In genomic region chr12:61600305-61600704, GRCm38 (mm10) we compare ENCODE assay signal across 29 mouse cellular contexts.
"Had no signal": no experiment of that assay in that cellular context is flagged by ENCODE, and none has a peak within 500 bp of the region (broad histone marks: within the 10 kb centered on the region; RNA-seq: fewer than 3 reads in every experiment).

No protein-coding gene starts in this region.

- H3K4me1 ChIP-seq: heart, embryonic 12.5 days; heart, embryonic 13.5 days; heart, embryonic 15.5 days; hindbrain, embryonic 10.5 days; hindbrain, embryonic 12.5 days; hindbrain, embryonic 13.5 days; hindbrain, embryonic 15.5 days; intestine, embryonic 15.5 days; kidney, embryonic 15.5 days had no signal

- H3K4me3 ChIP-seq: heart, embryonic 12.5 days; heart, embryonic 13.5 days; heart, embryonic 15.5 days; hindbrain, embryonic 10.5 days; hindbrain, embryonic 12.5 days; hindbrain, embryonic 13.5 days; hindbrain, embryonic 15.5 days; intestine, embryonic 15.5 days; kidney, embryonic 15.5 days; layer of hippocampus, adult 2 months; left cerebral cortex, adult 2 months had no signal

- H3K36me3 ChIP-seq: heart, embryonic 12.5 days; heart, embryonic 13.5 days; heart, embryonic 15.5 days; hindbrain, embryonic 10.5 days; hindbrain, embryonic 12.5 days; hindbrain, embryonic 13.5 days; hindbrain, embryonic 15.5 days; intestine, embryonic 15.5 days; kidney, embryonic 15.5 days had no signal

- H3K9ac ChIP-seq: heart, embryonic 12.5 days; heart, embryonic 13.5 days; heart, embryonic 15.5 days; hindbrain, embryonic 12.5 days; hindbrain, embryonic 13.5 days; hindbrain, embryonic 14.5 days; hindbrain, embryonic 15.5 days; intestine, embryonic 15.5 days; kidney, embryonic 15.5 days had no signal

- H3K27ac ChIP-seq: heart, embryonic 13.5 days; heart, embryonic 15.5 days; hindbrain, embryonic 10.5 days; hindbrain, embryonic 12.5 days; hindbrain, embryonic 13.5 days; hindbrain, embryonic 14.5 days; hindbrain, embryonic 15.5 days; hindbrain, postnatal 0 days; intestine, embryonic 15.5 days; kidney, embryonic 15.5 days; kidney, postnatal 0 days; layer of hippocampus, adult 2 months; left cerebral cortex, adult 2 months had no signal

- H3K27me3 ChIP-seq: heart, embryonic 12.5 days; heart, embryonic 13.5 days; heart, embryonic 15.5 days; hindbrain, embryonic 12.5 days; hindbrain, embryonic 13.5 days; hindbrain, embryonic 15.5 days; intestine, embryonic 15.5 days; kidney, embryonic 15.5 days had no signal

- H3K9me3 ChIP-seq: heart, embryonic 12.5 days; heart, embryonic 13.5 days; heart, embryonic 15.5 days; hindbrain, embryonic 10.5 days; hindbrain, embryonic 12.5 days; hindbrain, embryonic 13.5 days; hindbrain, embryonic 15.5 days; intestine, embryonic 15.5 days; kidney, embryonic 15.5 days had no signal

- DNase-seq: heart, postnatal 10 days; heart, postnatal 14 days; heart, postnatal 36 days; heart, postnatal 4 days; kidney, adult 11 months; kidney, adult 18-20 months; kidney, adult 2 months; kidney, adult 8-10 months; kidney, adult 9 months; kidney, postnatal 10 days; kidney, postnatal 14 days; kidney, postnatal 25 days; kidney, postnatal 36 days; kidney, postnatal 4 days; layer of hippocampus, adult 9-11 months had no signal
